Mouse (Mus musculus) small intestine, adult 2 months (tissue): ENCODE data around the gene Ccin. TPM values are rescaled to one million over a fixed set of nuclear protein-coding genes. Genes with fewer than 3 reads are reported as not detected.

Experiments
- H3K27ac ChIP-seq: fragments of 200-500 bp; 2 replicates; pipeline ENCODE4 v1.5.1; 2012; ENCODE audit warnings: low read depth, low read length, control low read depth, inconsistent platforms; ENCODE audit not compliant: insufficient read depth
- H3K27me3 ChIP-seq: fragments of 200-500 bp; 2 replicates; pipeline ENCODE4 v1.6.1; 2012; ENCODE audit warnings: mild to moderate bottlenecking, moderate library complexity, low read length, inconsistent platforms; ENCODE audit not compliant: control insufficient read depth, insufficient read depth
- H3K36me3 ChIP-seq: fragments of 200-500 bp; 2 replicates; pipeline ENCODE4 v1.6.1; 2012; ENCODE audit warnings: mild to moderate bottlenecking, low read length, control low read depth, inconsistent platforms; ENCODE audit not compliant: control insufficient read depth, insufficient read depth
- H3K4me1 ChIP-seq: fragments of 200-500 bp; 2 replicates; pipeline ENCODE4 v1.6.1; 2012; ENCODE audit warnings: low read length, inconsistent platforms, mixed read lengths; ENCODE audit not compliant: control insufficient read depth, insufficient read depth, insufficient read length
- H3K4me3 ChIP-seq: fragments of 200-500 bp; 2 replicates; pipeline ENCODE4 v1.5.1; 2012; ENCODE audit warnings: low read depth, mild to moderate bottlenecking, control low read depth, inconsistent platforms, low read length, moderate library complexity
- CTCF ChIP-seq: fragments of 200-500 bp; IDR thresholded peaks from 2 replicates; pipeline ENCODE4 v1.5.1; 2012; ENCODE audit warnings: low read depth, mild to moderate bottlenecking, control low read depth, inconsistent platforms, low read length, moderate library complexity, mixed read lengths; ENCODE audit not compliant: insufficient replicate concordance, insufficient read length; ENCODE audit errors: extremely low read depth
- POLR2A ChIP-seq: fragments of 200-500 bp; IDR thresholded peaks from 2 replicates; pipeline ENCODE4 v1.6.1; 2012; ENCODE audit warnings: low read depth, mild to moderate bottlenecking, control low read depth, inconsistent platforms, low read length, moderate library complexity
- WGBS: fragments of 180-500 bp; shearing (Covaris S2); methylation state at CpG from one replicate; pipeline ENCODE4 v1.1.7; 2018; 5-methylcytosine and 5-hydroxymethylcytosine counted together
- polyA plus RNA-seq: library from polyadenylated mRNA; depleted of rRNA; stranded (reverse); fragments of >200 nt; gene quantifications from 2 replicates; pipeline ENCODE4 v1.2.3, GENCODE M21; 2012; rRNA removed

Gene Ccin
- not detected in 2 replicates for polyA plus RNA-seq

DNA sequence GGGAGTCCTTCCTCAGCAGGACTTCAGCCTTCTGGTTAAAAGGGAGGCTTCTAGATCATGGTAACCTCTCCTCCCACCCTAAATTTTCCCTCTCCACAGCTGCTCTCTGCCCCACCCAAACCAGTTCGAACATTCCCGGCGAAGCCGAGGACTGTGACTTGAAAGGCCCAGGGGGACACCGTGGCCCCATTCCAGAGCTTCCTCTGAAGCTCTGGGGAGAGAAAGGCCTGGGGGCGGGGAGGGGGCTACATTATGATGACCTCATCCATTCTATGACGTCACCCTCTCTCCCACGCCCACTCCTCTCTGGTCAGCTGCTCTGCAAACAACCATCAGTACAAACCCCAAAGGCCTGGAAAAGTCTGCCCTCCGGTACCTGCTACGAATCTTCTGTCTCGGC, at the start of gene Ccin:
Gene Ccin (plus strand): TSS at position 303 of the 400 bp plus-strand sequence.
- H3K27me3 ChIP-seq = no peaks in the 10 kb centered on the region
- peak within 1 kb of the TSS; percentile 44 for H3K4me3 ChIP-seq
- no peaks in the 10 kb centered on the region for H3K36me3 ChIP-seq
- peaks cover 4% of the 10 kb centered on the region; the same call in 1 of the 2 replicates for H3K4me1 ChIP-seq
- no peak within 1 kb of the TSS for H3K27ac ChIP-seq
- WGBS = 79% methylated on average over 11 of the region's 11 CpGs
- TF ChIP-seq CTCF (no peak), POLR2A (no peak)

DNA sequence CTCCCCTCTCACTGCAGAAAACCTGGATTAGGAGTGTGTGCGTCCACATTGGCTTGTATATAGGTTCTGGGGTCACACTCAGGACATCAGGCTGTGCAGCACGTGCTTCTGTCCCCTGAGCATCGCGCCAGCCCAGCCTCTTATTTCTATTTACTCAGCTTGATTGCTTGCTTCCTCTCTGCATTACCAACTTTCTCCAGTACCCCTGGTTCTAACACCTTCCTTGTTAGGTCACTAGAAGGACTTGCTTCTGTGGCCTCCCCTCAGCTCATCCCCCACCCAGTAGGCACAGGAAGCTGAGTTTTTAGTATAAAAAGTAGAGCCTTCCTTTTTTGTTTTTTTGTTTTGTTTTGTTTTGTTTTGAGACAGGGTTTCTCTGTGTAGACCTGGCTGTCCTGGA, 47.1 kb upstream of the Ccin start:
- H3K4me3 ChIP-seq = no peak overlapping the region
- no peak overlapping the region for H3K27ac ChIP-seq
- 55% methylated on average over 4 of the region's 4 CpGs for WGBS
- H3K36me3 ChIP-seq = no peaks in the 10 kb centered on the region
- H3K27me3 ChIP-seq = no peaks in the 10 kb centered on the region
- TF ChIP-seq POLR2A = no peak
- no peak for TF ChIP-seq CTCF
- H3K4me1 ChIP-seq = peaks cover 14% of the 10 kb centered on the region

DNA sequence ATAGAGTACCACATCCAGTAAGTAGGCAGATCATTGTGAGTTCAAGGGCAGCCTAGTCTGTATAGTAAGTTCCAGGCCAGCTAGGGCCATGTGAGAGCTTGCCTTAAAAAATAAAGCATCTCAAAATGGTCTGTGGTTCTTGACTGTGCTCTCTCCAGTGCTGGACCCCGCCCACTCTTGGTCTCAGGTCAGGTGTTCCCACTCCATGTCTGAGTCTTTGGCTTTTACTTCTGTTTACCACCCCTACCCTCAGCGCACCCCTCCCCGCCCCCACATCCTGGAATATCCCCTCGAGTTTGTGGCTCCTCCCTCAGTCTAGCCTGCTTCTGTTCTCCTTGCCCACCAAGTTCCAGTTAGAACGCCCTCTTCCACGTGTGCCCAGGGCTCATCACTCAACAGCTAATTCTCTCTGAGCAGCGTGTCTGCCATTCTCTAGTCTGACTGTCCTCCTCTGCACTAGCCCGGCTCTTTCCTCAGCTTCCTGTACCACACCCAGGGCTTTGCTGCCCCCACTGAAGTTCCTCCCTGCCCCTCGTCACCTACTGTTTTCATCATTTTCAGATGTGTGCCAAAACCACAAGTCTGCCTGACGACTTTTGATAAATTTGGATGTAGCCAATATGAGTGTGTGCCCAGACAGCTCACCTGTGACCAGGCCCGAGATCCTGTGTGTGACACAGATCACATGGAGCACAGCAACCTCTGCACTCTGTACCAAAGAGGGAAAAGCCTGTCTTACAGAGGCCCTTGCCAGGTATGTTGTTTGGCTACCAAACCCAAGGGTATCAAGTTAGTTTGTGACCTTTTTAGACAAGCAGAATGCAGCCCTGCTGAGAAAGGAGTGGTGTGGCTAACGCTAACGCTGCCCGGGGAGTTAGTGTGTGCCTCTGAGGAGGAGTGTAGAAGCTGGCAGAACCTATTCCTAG, 46.3 kb upstream of the Ccin start:
- Histone ChIP-seq H3K4me3 (no peak overlapping the region), H3K4me1 (peaks cover 14% of the 10 kb centered on the region), H3K36me3 (no peaks in the 10 kb centered on the region), H3K27ac (no peak overlapping the region), H3K27me3 (no peaks in the 10 kb centered on the region)
- TF ChIP-seq POLR2A (no peak), CTCF (no peak)
- 70% methylated on average over 14 of the region's 14 CpGs for WGBS

DNA sequence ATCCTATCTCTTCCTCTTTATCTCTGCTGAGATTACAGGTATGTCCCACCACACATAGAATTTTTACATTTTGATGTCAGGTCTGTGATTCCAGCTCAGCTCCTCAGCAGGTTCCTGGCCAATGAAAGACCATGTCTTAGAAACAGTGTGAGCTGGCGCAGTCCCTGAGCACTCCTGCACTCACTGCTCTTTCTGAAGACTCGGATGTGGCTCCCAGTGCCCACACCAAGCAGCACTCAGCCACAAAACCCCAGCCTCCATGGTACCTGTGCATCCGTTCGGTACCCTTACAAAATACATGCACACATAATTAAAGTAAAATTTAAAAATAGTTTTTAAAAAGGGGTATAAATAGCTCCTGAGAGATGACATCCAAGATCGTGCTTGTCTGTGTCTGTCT, 42.0 kb upstream of the Ccin start:
- Histone ChIP-seq H3K36me3 (no peaks in the 10 kb centered on the region), H3K4me1 (peaks cover 3% of the 10 kb centered on the region; the same call in 1 of the 2 replicates), H3K27me3 (no peaks in the 10 kb centered on the region), H3K4me3 (no peak overlapping the region), H3K27ac (no peak overlapping the region)
- WGBS = 90% methylated on average over 5 of the region's 5 CpGs
- no peak for TF ChIP-seq POLR2A
- no peak for TF ChIP-seq CTCF

DNA sequence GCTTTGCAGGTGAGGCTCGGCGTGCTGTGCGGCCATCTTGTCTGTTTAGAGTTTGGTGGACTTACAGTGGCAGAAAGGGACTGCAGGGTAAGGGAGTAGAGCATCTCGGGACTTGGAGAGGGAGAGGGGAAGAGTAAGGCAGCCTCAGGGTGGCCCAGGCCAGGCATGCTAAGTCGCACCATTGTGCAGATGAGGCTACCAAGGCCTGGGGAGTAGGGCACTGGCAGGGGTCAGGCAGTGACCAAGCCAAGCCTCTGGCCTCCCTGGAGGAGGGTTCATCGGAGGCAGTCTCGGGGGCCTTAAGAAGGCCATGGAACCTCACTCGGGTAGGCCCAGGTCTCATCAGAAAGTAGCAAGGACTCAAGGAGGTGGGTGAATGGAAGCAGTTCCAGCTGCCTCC, 40.9 kb upstream of the Ccin start:
- Histone ChIP-seq H3K27ac (no peak overlapping the region), H3K4me3 (no peak overlapping the region), H3K27me3 (no peaks in the 10 kb centered on the region), H3K4me1 (no peaks in the 10 kb centered on the region), H3K36me3 (no peaks in the 10 kb centered on the region)
- TF ChIP-seq CTCF = no peak
- 94% methylated on average over 8 of the region's 8 CpGs for WGBS

DNA sequence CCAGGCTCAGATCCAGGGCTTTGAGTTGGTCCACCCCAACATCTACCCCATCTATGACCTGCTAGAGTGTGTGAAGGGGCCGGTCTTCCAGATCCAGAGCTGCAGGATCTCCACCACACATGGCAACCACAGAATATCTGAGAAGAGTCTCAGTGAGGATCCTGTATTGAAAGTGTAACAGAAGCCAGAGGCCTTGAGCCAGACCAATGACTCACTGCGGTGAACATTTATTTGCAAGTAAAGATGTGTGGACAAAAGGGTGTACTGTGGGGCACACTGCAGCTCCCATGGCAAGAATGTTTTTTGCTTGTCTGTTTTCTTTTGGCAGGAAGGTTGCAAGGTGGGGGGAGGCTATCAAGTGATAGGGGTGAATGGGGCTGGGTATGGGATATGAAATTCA, 35.7 kb upstream of the Ccin start:
- TF ChIP-seq POLR2A (no peak), CTCF (no peak)
- H3K4me3 ChIP-seq = no peak overlapping the region
- H3K27ac ChIP-seq = no peak overlapping the region

DNA sequence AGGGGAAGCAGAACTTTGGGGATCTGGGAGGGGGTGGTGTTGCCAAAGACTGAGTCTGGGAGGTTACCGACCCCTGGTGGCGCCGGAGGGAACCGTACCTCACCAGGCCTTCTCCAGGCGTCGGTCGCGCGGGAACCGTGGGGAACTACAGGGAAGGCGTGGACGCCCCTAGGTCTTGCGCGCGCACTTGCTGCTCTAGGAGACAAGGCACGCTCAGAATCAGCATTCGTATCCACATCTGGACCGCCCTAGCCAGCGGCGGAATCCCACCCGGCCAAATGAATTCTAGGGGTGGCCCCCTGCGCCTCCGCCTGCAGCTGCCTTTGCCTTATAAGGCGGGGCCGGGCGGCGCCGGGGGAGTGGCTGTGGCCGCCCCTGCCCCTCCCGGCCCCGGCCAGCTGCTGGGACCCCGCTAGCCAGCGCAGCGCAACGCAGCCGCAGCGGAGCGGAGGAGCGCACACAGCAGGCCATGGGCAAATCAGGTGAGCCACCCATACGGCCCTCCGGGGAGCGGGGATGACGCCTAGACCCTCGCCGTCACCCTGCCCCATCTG, 25.9 kb upstream of the Ccin start, which contains the start of gene Glipr2:
Gene Glipr2 (plus strand): TSS at position 110 of the 554 bp plus-strand sequence.
- H3K27me3 ChIP-seq = no peaks in the 10 kb centered on the region
- WGBS = under 1% methylated on average over 45 of the region's 45 CpGs
- 0 out of 2 replicates have a peak within 1 kb of the TSS, but pooled peaks have one; percentile 17 for H3K27ac ChIP-seq
- peaks cover 44% of the 10 kb centered on the region for H3K4me1 ChIP-seq
- peak; percentile 79 for TF ChIP-seq CTCF
- no peak for TF ChIP-seq POLR2A
- peak within 1 kb of the TSS; percentile 82 for H3K4me3 ChIP-seq
- H3K36me3 ChIP-seq = no peaks in the 10 kb centered on the region

More for the DNA sequence above, 35.7 kb upstream of the Ccin start:
- Histone ChIP-seq H3K4me1 (no peaks in the 10 kb centered on the region), H3K27me3 (no peaks in the 10 kb centered on the region), H3K36me3 (no peaks in the 10 kb centered on the region)
- WGBS = 96% methylated on average over 2 of the region's 2 CpGs
